Mouse (Mus musculus): ENCODE results near the gene Fndc3b. TPM values are rescaled to one million over a fixed set of nuclear protein-coding genes. Genes with fewer than 3 reads are reported as not detected.

The Fndc3b gene
- polyA plus RNA-seq, 1 experiment from 2014 or later = 13.2 TPM

GRCm38 (mm10) chr3:27371276-27371621 lies 339.9 kb downstream of the Fndc3b start, which contains the start of gene Ghsr:
Ghsr (plus strand) TSS chr3:27371351.
- under 1% methylated on average over 17 of the region's 19 CpGs for WGBS
- Histone ChIP-seq H3K4me1 (peaks cover 16% of the 10 kb centered on the region), H3K9me3 (no peaks in the 10 kb centered on the region), H3K4me2 (peak within 1 kb of the TSS; percentile 68), H3K27me3 (peaks cover 62% of the 10 kb centered on the region), H3K4me3 (replicated peaks) (peak within 1 kb of the TSS; percentile 39), H3K36me3 (replicated peaks) (no peaks in the 10 kb centered on the region), H3K9ac (no peak within 1 kb of the TSS), H3K27ac (no peak within 1 kb of the TSS)
- ATAC-seq (ENCODE audit: low FRiP score) = no peak

- 2% methylated on average over 20 of the region's 20 CpGs for WGBS
- Histone ChIP-seq H3K4me1 (peaks cover 16% of the 10 kb centered on the region), H3K27ac (no peak overlapping the region), H3K36me3 (replicated peaks) (no peaks in the 10 kb centered on the region), H3K4me2 (peak overlapping the region; percentile 68), H3K27me3 (peaks cover 62% of the 10 kb centered on the region), H3K9ac (no peak overlapping the region), H3K4me3 (replicated peaks) (peak overlapping the region; percentile 39), H3K9me3 (no peaks in the 10 kb centered on the region)
- ATAC-seq (ENCODE audit: low FRiP score) = no peak
These were observed 340.4 kb downstream of the Fndc3b start for GRCm38 (mm10) chr3:27370582-27371275.

- peaks cover 16% of the 10 kb centered on the region for H3K4me1 ChIP-seq
- H3K4me3 ChIP-seq (replicated peaks) = no peak overlapping the region
- H3K27ac ChIP-seq = no peak overlapping the region
- H3K9ac ChIP-seq = no peak overlapping the region
- H3K27me3 ChIP-seq = peaks cover 62% of the 10 kb centered on the region
- H3K4me2 ChIP-seq = no peak overlapping the region; the same call in 1 of the 2 replicates
- no peaks in the 10 kb centered on the region for H3K9me3 ChIP-seq
- no peaks in the 10 kb centered on the region for H3K36me3 ChIP-seq (replicated peaks)
- ATAC-seq (ENCODE audit: low FRiP score) = no peak
- 5% methylated on average over 10 of the region's 10 CpGs for WGBS
These were observed 341.0 kb downstream of the Fndc3b start for GRCm38 (mm10) chr3:27370125-27370524.

Small RNA genes within 50 kb of the gene (microRNA-seq; reads per million reads assigned to microRNA genes)
- gene Mir3092 = not detected

Other genes with a start within 250 kb of the Fndc3b start
- not detected in 2 replicates for gene Tmem212, start 185.1 kb upstream of the Fndc3b start, polyA plus RNA-seq (2016; fragmentation: Nextera tagmentation; extraction: Ambion mirVana)
- gene Pld1, start 227.4 kb upstream of the Fndc3b start, polyA plus RNA-seq (2016; fragmentation: Nextera tagmentation; extraction: Ambion mirVana) = 4.1 TPM in 2 replicates

All from forebrain, embryonic 12.5 days (tissue).